Mouse (Mus musculus): ENCODE results near the gene H2-DMb2.
"Not testable (repeated sequence)": the region's sequence is repeated elsewhere in the genome, so short reads cannot be mapped to it uniquely, and the experiment has no call there.

The H2-DMb2 gene

GRCm38 (mm10) chr17:34134451-34134850 lies 8.7 kb upstream of the H2-DMb2 start:
- intact Hi-C loops (cut with DNase I) = loop anchor here (2.0 kb wide), 1 partner anchor 36 kb away; no protein-coding TSS in a partner anchor

GRCm38 (mm10) chr17:34135297-34136224 lies 7.5 kb upstream of the H2-DMb2 start:
- intact Hi-C loops (cut with DNase I) = loop anchor here (2.0 to 5.0 kb wide), 2 partner anchors 35 to 58 kb away; no protein-coding TSS in a partner anchor

- intact Hi-C loops (cut with DNase I) = loop anchor here (5.0 kb wide), 1 partner anchor 60 kb away; no protein-coding TSS in a partner anchor
These were observed 5.5 kb upstream of the H2-DMb2 start for GRCm38 (mm10) chr17:34137601-34138000.

- intact Hi-C loops (cut with DNase I) = loop anchor here (5.0 kb wide), 1 partner anchor 61 kb away; no protein-coding TSS in a partner anchor
These were observed 4.5 kb upstream of the H2-DMb2 start for GRCm38 (mm10) chr17:34138655-34139054.

- intact Hi-C loops (cut with DNase I) = loop anchor here (5.0 kb wide), 1 partner anchor 62 kb away; no protein-coding TSS in a partner anchor
These were observed 3.7 kb upstream of the H2-DMb2 start for GRCm38 (mm10) chr17:34139416-34139815.

GRCm38 (mm10) chr17:34140240-34140639 lies 2.9 kb upstream of the H2-DMb2 start:
- intact Hi-C loops (cut with DNase I) = no loop called here

- intact Hi-C loops (cut with DNase I) = no loop called here
These were observed 1.7 kb upstream of the H2-DMb2 start for GRCm38 (mm10) chr17:34141448-34141847.

GRCm38 (mm10) chr17:34142456-34143010 lies 574 bp upstream of the H2-DMb2 start:
- intact Hi-C loops (cut with DNase I) = no loop called here

- intact Hi-C loops (cut with DNase I) = no loop called here
These were observed 354 bp downstream of the H2-DMb2 start for GRCm38 (mm10) chr17:34143461-34143860.

GRCm38 (mm10) chr17:34144221-34144620 lies 1.1 kb downstream of the H2-DMb2 start:
- intact Hi-C loops (cut with DNase I) = not testable (repeated sequence)

- intact Hi-C loops (cut with DNase I) = no loop called here
These were observed 1.9 kb downstream of the H2-DMb2 start for GRCm38 (mm10) chr17:34144960-34145371.

- intact Hi-C loops (cut with DNase I) = no loop called here
These were observed 9.8 kb downstream of the H2-DMb2 start, which contains the start of gene H2-DMb1 for GRCm38 (mm10) chr17:34152923-34153322. Gene H2-DMb1 (plus strand): TSS chr17:34153072.

GRCm38 (mm10) chr17:34155534-34155933 lies 12.4 kb downstream of the H2-DMb2 start:
- intact Hi-C loops (cut with DNase I) = no loop called here

GRCm38 (mm10) chr17:34164202-34164895 lies 21.2 kb downstream of the H2-DMb2 start:
- intact Hi-C loops (cut with DNase I) = no loop called here

- intact Hi-C loops (cut with DNase I) = no loop called here
These were observed 22.1 kb downstream of the H2-DMb2 start for GRCm38 (mm10) chr17:34165033-34165730.

GRCm38 (mm10) chr17:34169279-34169678 lies 26.2 kb downstream of the H2-DMb2 start:
- intact Hi-C loops (cut with DNase I) = loop anchor here (2.0 kb wide), 1 partner anchor 92 kb away; no protein-coding TSS in a partner anchor

- intact Hi-C loops (cut with DNase I) = loop anchor here (1.0 to 5.0 kb wide), 4 partner anchors 28 to 65 kb away; no protein-coding TSS in a partner anchor
These were observed 27.4 kb downstream of the H2-DMb2 start for GRCm38 (mm10) chr17:34170487-34170876.

- intact Hi-C loops (cut with DNase I) = loop anchor here (1.0 to 5.0 kb wide), 4 partner anchors 28 to 64 kb away; no protein-coding TSS in a partner anchor
These were observed 27.9 kb downstream of the H2-DMb2 start for GRCm38 (mm10) chr17:34170877-34171498.

- intact Hi-C loops (cut with DNase I) = loop anchor here (5.0 kb wide), 1 partner anchor 45 kb away; no protein-coding TSS in a partner anchor
These were observed 29.4 kb downstream of the H2-DMb2 start for GRCm38 (mm10) chr17:34172528-34172927.

GRCm38 (mm10) chr17:34174075-34174474 lies 31.0 kb downstream of the H2-DMb2 start:
- intact Hi-C loops (cut with DNase I) = loop anchor here (5.0 kb wide), 1 partner anchor 43 kb away; no protein-coding TSS in a partner anchor

All from adrenal gland (tissue).